Mouse (Mus musculus) left cerebral cortex, postnatal 4 days (tissue): ENCODE results near the gene Enkur. TPM values are rescaled to one million over a fixed set of nuclear protein-coding genes. Genes with fewer than 3 reads are reported as not detected.

Experiments
- DNase-seq: peaks from one replicate; pipeline ENCODE4 v3.0.0-alpha.2; 2022
- intact Hi-C: fragments of 180-260 bp; cut with DNase I; formaldehyde crosslinking; loops from one replicate; pipeline ENCODE4 v1.15.1; 2025
- total RNA-seq, 2 experiments: library from RNA; stranded (reverse); gene quantifications; 2 replicates each; pipeline ENCODE4 v1.2.3; 2021

Gene Enkur
- total RNA-seq, 2 experiments from 2014 or later: 4.1 to 4.9 TPM

DNA sequence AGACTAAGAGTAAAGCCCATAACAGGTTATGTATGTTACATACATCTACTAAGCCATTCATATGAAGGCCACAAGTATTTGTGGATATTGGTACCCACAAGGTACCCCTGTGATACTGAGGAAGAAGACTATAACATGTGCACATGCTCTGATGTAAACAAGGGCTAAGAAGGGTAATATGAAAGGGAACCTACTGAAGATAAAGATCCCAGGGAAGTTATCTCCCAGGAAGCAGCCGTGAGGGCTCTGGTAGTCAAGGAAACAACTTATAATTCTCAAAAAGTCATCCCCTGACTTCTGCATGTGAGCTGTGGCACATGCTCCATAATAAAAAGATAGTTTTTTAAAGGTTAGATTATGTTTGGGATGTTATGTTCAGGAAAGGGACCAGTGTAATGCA lies 13.9 kb downstream of the Enkur start:
- DNase-seq: no peak
- intact Hi-C loops: no loop called here

DNA sequence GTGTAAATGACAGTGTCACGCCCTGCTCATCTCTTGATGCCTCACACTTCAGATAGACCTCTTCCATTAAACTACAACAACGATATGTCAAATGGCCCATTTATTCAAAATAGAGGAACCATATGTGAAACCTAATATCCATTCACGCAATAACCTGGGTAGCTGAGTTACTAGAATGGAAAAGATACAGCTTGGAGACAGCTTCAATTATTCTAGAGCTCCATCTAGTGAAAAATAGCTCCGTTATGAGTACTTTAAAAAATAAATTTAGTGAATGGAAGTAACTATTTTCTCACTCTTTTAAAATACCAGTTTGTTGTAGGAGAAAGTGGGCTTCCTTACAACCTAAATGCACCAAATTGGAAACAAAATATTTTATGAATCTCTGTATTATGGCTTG lies 16.6 kb downstream of the Enkur start:
- intact Hi-C loops: loop anchor here (5.0 to 10.0 kb wide), 2 partner anchors 221 to 284 kb away; partner anchors contain the start of gene Arhgap21
- no peak for DNase-seq

DNA sequence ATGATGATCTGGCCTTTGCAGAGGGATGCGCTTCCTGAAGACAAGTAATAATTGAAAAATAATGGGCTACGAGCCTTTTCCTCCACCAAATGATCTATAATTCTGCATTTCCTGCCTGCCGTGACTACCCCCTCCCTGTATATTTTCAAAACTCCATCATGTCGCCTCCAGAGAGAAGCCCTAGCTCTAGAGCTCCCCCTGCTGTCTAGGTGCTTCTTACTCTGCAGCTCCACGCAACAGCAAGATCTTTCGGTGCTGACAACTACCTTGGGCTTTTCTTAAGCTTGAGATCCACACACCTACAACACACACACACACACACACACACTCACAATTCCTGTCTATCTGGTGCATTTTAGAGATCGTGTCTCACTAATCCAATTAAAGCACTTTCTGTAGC lies 17.6 kb downstream of the Enkur start:
- intact Hi-C loops: loop anchor here (5.0 to 10.0 kb wide), 2 partner anchors 220 to 283 kb away; partner anchors contain the start of gene Arhgap21
- peak; percentile 53 for DNase-seq

DNA sequence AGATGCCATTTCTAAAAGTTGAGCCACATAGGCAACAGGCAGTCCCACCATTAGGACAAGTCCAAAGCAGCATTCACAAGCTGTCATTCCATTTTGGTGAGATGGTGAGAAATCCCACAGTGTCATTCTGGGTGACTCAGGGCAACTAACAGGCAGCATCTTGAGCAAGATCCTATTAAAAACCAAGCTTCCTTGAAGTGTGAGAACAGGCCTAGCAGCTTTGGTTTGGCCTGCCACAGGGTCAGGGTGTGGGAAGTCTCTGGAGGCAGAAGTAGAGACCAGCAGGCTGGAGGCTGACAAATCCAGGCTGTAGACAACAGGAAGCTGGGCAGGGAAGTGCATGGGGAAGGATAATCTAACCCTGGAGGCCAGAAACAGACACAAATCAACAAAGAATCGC lies 22.4 kb downstream of the Enkur start:
- DNase-seq: no peak
- intact Hi-C loops: loop anchor here (10.0 kb wide), 1 partner anchor 278 kb away; no protein-coding TSS in a partner anchor

DNA sequence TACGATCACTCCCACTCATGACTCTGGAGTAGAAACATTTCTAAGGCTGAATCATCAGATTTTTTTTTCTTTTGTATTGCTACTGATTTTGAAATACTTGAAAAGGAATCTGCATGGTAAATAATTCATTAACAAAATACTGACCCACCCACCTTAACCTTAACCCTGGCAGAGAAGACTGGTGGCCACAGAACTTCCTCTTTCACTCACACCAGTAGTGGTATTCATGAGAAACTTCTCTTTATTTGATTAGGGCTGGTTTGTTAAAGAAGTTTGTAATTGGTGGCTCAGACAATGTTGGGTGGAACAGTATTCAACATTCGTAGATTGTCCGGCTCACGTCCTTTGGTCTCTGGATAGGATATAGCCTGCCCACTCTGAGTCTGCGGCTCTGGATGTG lies 26.0 kb downstream of the Enkur start:
- intact Hi-C loops: no loop called here
- DNase-seq: no peak

DNA sequence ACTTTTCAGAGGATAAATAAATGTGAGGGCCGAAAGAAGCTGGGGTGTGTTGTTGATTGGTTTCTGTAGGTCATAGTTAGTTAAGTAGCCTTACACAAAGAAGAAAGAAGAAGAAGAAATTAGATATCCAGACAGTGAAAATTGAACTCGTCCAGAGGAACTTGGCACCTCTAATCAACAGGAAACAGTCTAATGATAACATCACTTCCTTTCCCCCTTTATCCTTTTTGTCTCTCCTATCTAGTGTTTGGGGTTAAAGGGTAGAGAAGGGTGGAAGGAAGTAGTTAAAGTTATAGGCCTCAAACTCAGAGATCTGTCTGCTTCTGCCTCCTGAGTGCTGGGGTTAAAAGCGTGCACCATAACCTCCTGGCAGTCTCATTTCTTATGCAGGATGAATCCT lies 32.4 kb downstream of the Enkur start:
- intact Hi-C loops: no loop called here

DNA sequence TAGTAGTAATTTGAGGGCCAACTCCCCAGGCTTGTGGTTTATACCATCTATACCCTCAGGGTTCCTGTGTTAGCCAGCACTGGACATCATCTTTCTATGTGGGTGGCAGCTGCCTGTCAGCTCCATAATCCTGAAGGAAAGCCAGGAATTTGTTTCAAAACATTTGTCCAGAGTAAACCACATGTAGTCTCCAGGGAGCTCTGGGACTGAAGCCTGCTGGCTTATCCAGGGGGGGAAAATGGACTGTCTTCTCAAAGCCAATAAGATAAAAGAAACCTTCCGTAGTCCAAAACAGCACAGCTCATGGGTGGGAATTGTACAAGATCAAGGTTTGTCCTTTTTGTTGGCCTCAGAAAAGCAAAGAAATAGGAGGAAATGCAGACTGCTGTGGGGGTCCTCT lies 37.2 kb downstream of the Enkur start:
- no peak for DNase-seq
- intact Hi-C loops: no loop called here

More for the DNA sequence above, 32.4 kb downstream of the Enkur start:
- no peak for DNase-seq

DNA sequence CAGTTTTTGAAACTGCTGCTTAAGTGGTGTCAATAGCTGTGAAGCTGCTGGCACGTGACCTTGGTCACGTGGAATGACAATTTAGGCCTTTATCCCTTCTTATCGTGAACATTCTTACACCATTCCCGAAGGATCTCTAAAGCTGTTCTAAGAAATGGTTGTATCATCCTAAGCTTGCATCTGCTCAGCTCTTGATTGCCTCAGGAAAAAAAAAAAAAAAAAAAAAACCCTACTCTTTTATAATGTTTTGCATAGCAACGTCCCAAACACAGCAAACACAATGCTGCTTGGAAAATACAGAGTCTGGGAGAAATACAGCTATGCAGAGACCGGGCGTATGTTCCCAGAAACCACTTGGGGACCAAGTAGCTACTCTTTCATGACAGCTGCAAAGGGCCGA lies 40.9 kb downstream of the Enkur start:
- no peak for DNase-seq
- intact Hi-C loops: no loop called here

DNA sequence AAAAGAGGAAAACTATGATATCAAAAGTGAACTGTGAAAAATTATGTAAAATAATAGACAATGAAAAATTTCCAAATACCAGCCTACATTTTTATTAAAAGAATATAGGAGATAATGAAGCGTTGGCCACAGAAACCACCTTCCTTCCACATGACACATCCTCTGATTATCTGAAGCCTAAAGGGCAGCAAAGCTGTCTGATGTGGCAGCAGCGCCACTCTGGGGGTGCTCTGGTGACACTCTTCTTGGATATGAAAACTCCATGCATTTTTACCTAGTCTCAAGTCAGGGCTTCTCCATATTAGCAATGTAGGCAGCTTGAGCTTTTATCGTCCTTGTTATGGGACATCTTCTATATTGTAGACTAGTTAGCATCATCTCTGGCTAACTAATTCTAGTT lies 51.7 kb downstream of the Enkur start:
- no peak for DNase-seq
- intact Hi-C loops: no loop called here

DNA sequence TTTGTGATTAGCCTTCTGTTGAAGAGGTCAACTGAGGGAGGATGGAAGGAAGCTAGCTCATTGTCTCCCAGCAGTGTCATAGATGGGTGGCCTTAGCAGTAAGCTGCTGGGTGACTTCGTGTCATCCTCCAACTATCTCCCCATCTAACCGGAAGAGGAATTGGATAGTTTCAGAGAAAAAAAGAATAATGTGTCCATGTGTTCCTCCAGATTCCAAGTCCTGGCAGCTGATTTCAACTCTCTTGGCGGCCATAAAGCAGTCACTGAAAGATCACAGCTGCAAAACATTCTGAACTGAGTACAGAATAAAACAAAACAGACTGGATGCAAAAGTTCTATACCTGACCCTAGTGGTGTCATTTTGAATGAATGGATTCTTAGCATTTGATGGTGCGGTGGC lies 58.0 kb downstream of the Enkur start:
- intact Hi-C loops: no loop called here
- no peak for DNase-seq

DNA sequence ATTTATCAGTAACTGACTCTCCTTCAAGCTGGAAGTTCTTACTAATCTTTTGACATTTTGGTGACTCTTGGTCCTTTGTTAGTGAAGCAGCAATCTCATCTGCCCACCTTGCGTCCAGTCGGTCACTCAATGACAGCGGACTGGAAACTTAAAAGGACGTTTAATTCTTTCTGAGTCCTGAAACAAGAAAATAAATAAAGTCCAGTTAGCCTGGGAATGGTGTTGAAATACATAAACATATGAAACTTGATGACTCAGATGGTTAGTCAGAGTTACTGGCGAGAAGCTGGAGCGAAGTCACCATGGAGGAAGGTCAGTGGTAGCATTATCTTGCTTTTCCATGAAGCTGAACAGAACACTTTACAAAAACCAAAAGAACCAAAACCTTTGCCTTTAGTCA lies 58.7 kb downstream of the Enkur start:
- intact Hi-C loops: no loop called here
- no peak for DNase-seq

DNA sequence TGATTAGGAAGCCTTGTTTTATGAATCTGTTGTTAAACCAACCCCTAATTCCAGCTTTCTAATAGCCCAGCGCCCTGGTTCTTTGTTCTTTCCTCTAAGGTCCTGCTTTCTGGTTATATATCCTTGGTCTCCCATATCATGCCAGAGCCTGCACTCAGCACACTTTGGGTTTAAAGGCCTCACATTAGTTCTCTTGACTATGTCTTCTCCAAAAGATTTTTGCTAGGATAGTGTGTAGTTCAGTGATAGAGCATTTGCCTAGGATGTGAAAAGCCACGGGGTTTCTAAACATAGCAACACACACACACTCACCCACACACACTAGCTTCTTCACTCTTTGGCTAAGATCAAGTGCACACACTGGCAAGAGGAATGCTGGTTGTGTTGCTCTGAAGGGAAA lies 62.5 kb downstream of the Enkur start:
- DNase-seq: peak; percentile 6
- intact Hi-C loops: loop anchor here (5.0 kb wide), 1 partner anchor 175 kb away; the partner anchor contains the start of gene Arhgap21

DNA sequence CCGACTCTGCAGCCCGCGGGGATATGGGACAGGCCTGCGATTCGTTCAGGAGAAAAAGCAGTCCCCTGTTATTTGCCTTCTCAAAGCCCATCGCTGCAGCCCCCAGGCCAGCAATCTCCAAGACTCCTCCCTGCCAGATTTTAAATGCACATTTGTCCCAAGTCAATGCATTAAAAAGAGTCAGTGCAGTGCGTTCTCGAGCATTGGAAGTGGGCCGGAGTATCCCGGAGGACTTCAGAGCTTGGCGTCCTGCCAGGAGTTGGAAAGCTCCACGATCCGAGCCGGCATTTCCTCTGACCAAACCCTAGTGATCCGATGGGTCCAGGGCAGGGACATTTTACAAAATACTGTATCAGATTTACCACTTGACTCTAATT lies 63.0 kb downstream of the Enkur start:
- intact Hi-C loops: loop anchor here (5.0 kb wide), 1 partner anchor 175 kb away; the partner anchor contains the start of gene Arhgap21
- peak; percentile 90 for DNase-seq

DNA sequence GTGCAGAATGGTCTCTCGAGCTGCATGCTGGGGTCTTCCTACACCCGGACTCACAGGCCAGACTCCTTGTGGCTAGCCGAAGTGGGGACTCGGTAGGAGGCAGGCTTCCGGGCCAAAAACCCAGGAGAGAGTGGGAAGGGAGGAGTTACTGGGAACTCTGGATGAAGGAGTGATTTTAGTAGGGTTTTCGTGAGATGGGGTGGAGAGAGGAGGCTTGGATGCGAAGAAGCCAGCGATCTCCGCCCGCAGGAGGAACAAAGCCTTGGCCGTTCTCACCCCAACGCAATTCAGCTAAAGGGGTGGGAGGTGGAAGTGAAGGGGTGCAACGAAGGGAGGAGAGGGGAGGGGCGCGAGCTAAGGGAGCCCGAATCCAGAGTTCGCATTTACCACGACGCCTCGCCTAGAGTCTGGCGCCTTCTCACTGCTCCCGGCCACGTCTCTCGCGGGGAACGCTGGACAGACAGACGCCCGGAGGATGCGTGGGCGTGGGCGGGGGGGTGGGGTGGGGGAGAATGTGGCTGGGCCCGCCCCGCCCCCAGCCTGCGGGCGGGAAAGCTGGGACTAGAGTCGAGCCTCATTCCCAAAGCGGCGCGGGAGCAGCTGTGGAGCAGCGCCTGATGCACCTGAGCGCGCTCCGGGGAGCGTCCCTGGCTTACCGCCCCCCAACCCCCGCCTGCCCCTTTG lies 63.5 kb downstream of the Enkur start:
- DNase-seq: peak; percentile 70
- intact Hi-C loops: loop anchor here (5.0 kb wide), 1 partner anchor 174 kb away; the partner anchor contains the start of gene Arhgap21

DNA sequence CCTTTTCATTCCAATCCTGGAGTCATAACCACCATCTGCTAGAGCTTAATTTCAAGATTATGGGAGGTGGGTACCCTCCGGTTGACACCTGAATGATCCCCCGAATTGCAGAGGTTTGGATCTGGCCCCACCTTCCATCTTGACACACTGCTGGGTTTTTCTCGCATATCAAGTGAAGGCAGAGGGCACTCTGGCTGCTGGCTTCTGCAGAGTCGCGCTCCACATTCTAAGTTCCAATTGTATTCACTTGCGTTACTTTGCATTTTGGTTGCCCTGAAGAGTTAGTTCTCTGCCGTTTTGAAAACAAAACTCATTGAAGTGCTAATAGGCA lies 64.0 kb downstream of the Enkur start:
- no peak for DNase-seq
- intact Hi-C loops: loop anchor here (5.0 kb wide), 1 partner anchor 174 kb away; the partner anchor contains the start of gene Arhgap21

Other genes starting within 250 kb of the Enkur start
- 100 to 1,000 TPM; 235 to 259 TPM for gene Arhgap21, start 236.5 kb downstream of the Enkur start, total RNA-seq
- 10 to 100 TPM; 19.4 to 20.0 TPM for gene Thnsl1, start 359 bp upstream of the Enkur start, total RNA-seq
- 10 to 100 TPM; 17.4 to 17.7 TPM for gene Gpr158, start 162.2 kb upstream of the Enkur start, total RNA-seq